Mouse (Mus musculus) liver, postnatal 0 days (tissue): ENCODE data around the gene Fzd10. TPM values are rescaled to one million over a fixed set of nuclear protein-coding genes. Genes with fewer than 3 reads are reported as not detected.

Source experiments
- ATAC-seq: fragments of 200-750 bp; cut with Nextera tagmentation; 2 replicates; pipeline ENCODE4 v1.8.0; 2017; ENCODE audit warnings: mild to moderate bottlenecking, moderate library complexity
- DNase-seq: peaks from one replicate; pipeline ENCODE4 v3.0.0-alpha.2; 2016
- H3K27ac ChIP-seq: fragments of 300-500 bp; sonication (generic); 2 replicates; pipeline ENCODE4 v1.5.1; 2014; ENCODE audit warnings: antibody characterized with exemption, moderate library complexity, mild to moderate bottlenecking, low read depth
- H3K27me3 ChIP-seq: fragments of 300-500 bp; sonication (generic); 2 replicates; pipeline ENCODE4 v1.6.1; 2014; ENCODE audit warnings: low read length, control low read depth, mixed read lengths; ENCODE audit not compliant: insufficient read depth
- H3K36me3 ChIP-seq: fragments of 300-500 bp; sonication (generic); replicated peaks from 2 replicates; pipeline ENCODE4 v1.6.1; 2014; ENCODE audit warnings: mild to moderate bottlenecking, control low read depth, low read length, moderate library complexity, mixed read lengths; ENCODE audit not compliant: insufficient read depth
- H3K4me1 ChIP-seq: fragments of 300-500 bp; sonication (generic); 2 replicates; pipeline ENCODE4 v1.6.1; 2014; ENCODE audit warnings: antibody characterized with exemption, mild to moderate bottlenecking, control low read depth; ENCODE audit not compliant: insufficient read depth
- H3K4me2 ChIP-seq: fragments of 300-500 bp; sonication (generic); 2 replicates; pipeline ENCODE4 v1.6.1; 2014; ENCODE audit warnings: low read depth, mild to moderate bottlenecking, low read length, moderate library complexity, mixed read lengths
- H3K4me3 ChIP-seq: fragments of 300-500 bp; sonication (generic); 2 replicates; pipeline ENCODE4 v1.5.1; 2014; ENCODE audit warnings: low read depth, low read length
- H3K9ac ChIP-seq: fragments of 300-500 bp; sonication (generic); replicated peaks from 2 replicates; pipeline ENCODE4 v1.6.1; 2014; ENCODE audit warnings: mild to moderate bottlenecking, moderate library complexity
- H3K9me3 ChIP-seq: fragments of 300-500 bp; sonication (generic); 2 replicates; pipeline ENCODE4 v1.6.1; 2016; ENCODE audit warnings: mild to moderate bottlenecking, control low read depth, low read length, mixed read lengths
- CTCF ChIP-seq: sonication (generic); IDR thresholded peaks from 2 replicates; pipeline ENCODE4 v1.5.1; 2016; ENCODE audit warnings: antibody characterized with exemption, low read depth
- EP300 ChIP-seq: IDR thresholded peaks from 2 replicates; pipeline ENCODE4 v1.6.1; 2016; ENCODE audit warnings: antibody characterized with exemption, low read depth, mild to moderate bottlenecking
- WGBS: fragments of 180-500 bp; shearing (Covaris S2); extraction: QIAGEN DNeasy Blood & Tissue Kit; methylation state at CpG from one replicate; pipeline ENCODE4 v1.1.7; 2014; ENCODE audit not compliant: insufficient replicate concordance; 5-methylcytosine and 5-hydroxymethylcytosine counted together
- polyA plus RNA-seq: library from polyadenylated mRNA; unstranded; fragments of >200 nt; fragmentation: Nextera tagmentation; extraction: Ambion mirVana; gene quantifications from 2 replicates; pipeline ENCODE4 v1.2.1, GENCODE M21; 2015

The Fzd10 gene
- 0.04 TPM in 1 of 2 replicates, not detected in the other for polyA plus RNA-seq

- DNase-seq (peak; percentile 29), ATAC-seq (no peak)
- H3K27ac ChIP-seq, result no peak within 1 kb of the TSS
- peak within 1 kb of the TSS; percentile 44 for H3K4me3 ChIP-seq
- no peaks in the 10 kb centered on the region for H3K36me3 ChIP-seq
- no peaks in the 10 kb centered on the region for H3K4me1 ChIP-seq
- no peak for TF ChIP-seq CTCF
- no peak for TF ChIP-seq EP300
- H3K27me3 ChIP-seq, result peaks cover 74% of the 10 kb centered on the region
- H3K4me2 ChIP-seq, result peak within 1 kb of the TSS; percentile 75
- H3K9me3 ChIP-seq, result no peaks in the 10 kb centered on the region
- no peak within 1 kb of the TSS for H3K9ac ChIP-seq
- under 1% methylated on average over 68 of the region's 73 CpGs for WGBS
Observed at GRCm38 (mm10) chr5:128600072-128601021, at the start of gene Fzd10. Gene Fzd10, plus strand, starts transcription at chr5:128600844.

GRCm38 (mm10) chr5:128551448-128551847 lies 49.2 kb upstream of the Fzd10 start:
- no peak for ATAC-seq
- no peak overlapping the region for H3K4me2 ChIP-seq
- WGBS, result 8% methylated on average over 11 of the region's 11 CpGs

DNA sequence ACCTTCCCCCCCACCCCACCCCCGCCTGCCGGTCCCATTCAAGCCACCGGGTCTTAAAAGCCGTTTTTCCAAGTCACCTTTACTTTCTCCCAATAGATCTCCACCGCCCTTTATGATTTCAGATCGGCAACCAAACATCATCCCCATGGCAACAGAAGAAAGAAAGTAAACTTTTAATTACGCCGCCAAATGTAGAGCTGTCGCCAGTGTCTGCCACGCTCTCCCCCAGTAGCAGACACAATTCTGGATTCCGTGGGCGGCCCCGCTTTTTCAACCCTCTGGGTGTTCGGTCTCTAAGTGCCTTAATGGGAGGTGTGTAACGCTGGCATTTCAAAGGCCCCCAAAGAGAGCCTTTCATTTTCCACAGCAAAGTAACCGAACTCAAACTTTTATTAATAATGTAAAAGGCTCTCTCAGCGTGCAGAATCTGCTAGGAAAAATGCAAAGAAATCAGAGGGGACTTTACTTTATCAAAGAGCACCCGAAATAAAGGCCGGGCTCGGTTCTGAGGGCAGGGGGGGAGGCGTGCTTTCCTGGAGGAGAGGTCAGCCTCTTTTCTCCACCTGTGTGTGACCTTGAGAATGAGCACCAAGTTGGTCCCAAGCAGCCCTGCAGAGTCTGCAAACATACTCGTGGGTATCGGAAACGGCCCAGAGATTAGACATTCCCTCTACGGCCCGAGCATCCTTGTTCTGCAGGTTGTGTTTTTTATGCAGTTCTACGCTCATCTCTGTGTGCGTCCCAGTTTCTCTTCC lies 48.3 kb upstream of the Fzd10 start:
- Histone ChIP-seq H3K4me1 (no peaks in the 10 kb centered on the region), H3K9me3 (no peaks in the 10 kb centered on the region), H3K4me2 (no peak overlapping the region), H3K9ac (no peak overlapping the region), H3K36me3 (no peaks in the 10 kb centered on the region), H3K27me3 (peaks cover 16% of the 10 kb centered on the region; the same call in 1 of the 2 replicates), H3K4me3 (no peak overlapping the region), H3K27ac (no peak overlapping the region)
- DNase-seq (no peak), ATAC-seq (no peak)
- 12% methylated on average over 28 of the region's 28 CpGs for WGBS
- no peak for TF ChIP-seq CTCF
- no peak for TF ChIP-seq EP300

More at GRCm38 (mm10) chr5:128551448-128551847, 49.2 kb upstream of the Fzd10 start:
- H3K9ac ChIP-seq, result no peak overlapping the region
- no peak overlapping the region for H3K27ac ChIP-seq
- H3K36me3 ChIP-seq, result no peaks in the 10 kb centered on the region
- DNase-seq, result no peak
- H3K4me3 ChIP-seq, result no peak overlapping the region
- H3K9me3 ChIP-seq, result no peaks in the 10 kb centered on the region
- peaks cover 16% of the 10 kb centered on the region; the same call in 1 of the 2 replicates for H3K27me3 ChIP-seq
- no peak for TF ChIP-seq EP300
- TF ChIP-seq CTCF, result no peak
- H3K4me1 ChIP-seq, result no peaks in the 10 kb centered on the region

DNA sequence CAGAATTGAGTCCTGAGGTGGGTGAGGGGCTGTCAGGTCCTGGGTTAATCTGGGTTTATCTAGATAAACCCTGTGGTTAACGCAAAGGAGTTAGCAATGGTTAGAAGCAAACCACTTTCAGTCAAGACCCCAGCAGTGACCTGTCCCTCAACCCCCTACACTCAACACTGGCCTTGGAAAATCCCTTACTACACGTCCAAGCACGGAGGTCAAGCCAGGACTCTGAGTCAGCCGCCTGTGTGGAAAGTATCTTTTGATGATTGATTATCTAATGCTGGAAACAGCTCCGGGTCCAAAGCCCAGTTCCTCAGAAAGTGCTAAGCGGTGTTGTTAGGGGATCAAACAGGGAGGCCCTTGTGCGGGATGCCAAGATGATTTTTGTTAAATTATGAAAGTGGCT lies 42.5 kb upstream of the Fzd10 start:
- no peak for DNase-seq

GRCm38 (mm10) chr5:128567313-128567712 lies 33.3 kb upstream of the Fzd10 start:
- Histone ChIP-seq H3K27me3 (no peaks in the 10 kb centered on the region), H3K4me2 (no peak overlapping the region), H3K4me3 (no peak overlapping the region), H3K27ac (no peak overlapping the region), H3K36me3 (no peaks in the 10 kb centered on the region), H3K9me3 (no peaks in the 10 kb centered on the region), H3K4me1 (no peaks in the 10 kb centered on the region), H3K9ac (no peak overlapping the region)
- ATAC-seq (no peak), DNase-seq (no peak)
- WGBS, result 53% methylated on average over 6 of the region's 6 CpGs
- no peak for TF ChIP-seq CTCF
- TF ChIP-seq EP300, result no peak

More for the DNA sequence above, 42.5 kb upstream of the Fzd10 start:
- Histone ChIP-seq H3K4me1 (no peaks in the 10 kb centered on the region), H3K4me2 (no peak overlapping the region), H3K27ac (no peak overlapping the region), H3K9me3 (peaks cover 2% of the 10 kb centered on the region; the same call in 1 of the 2 replicates), H3K36me3 (no peaks in the 10 kb centered on the region), H3K9ac (no peak overlapping the region), H3K4me3 (no peak overlapping the region), H3K27me3 (no peaks in the 10 kb centered on the region)
- ATAC-seq, result no peak
- TF ChIP-seq EP300, result no peak
- no peak for TF ChIP-seq CTCF
- 19% methylated on average over 7 of the region's 7 CpGs for WGBS

GRCm38 (mm10) chr5:128568970-128569369 lies 31.7 kb upstream of the Fzd10 start:
- no peak for DNase-seq
- H3K4me3 ChIP-seq, result no peak overlapping the region
- no peak for ATAC-seq
- H3K9me3 ChIP-seq, result no peaks in the 10 kb centered on the region
- H3K9ac ChIP-seq, result no peak overlapping the region
- WGBS, result 15% methylated on average over 5 of the region's 5 CpGs
- no peak overlapping the region for H3K27ac ChIP-seq
- H3K36me3 ChIP-seq, result no peaks in the 10 kb centered on the region
- H3K27me3 ChIP-seq, result no peaks in the 10 kb centered on the region
- H3K4me1 ChIP-seq, result no peaks in the 10 kb centered on the region
- TF ChIP-seq EP300 (no peak), CTCF (no peak)
- no peak overlapping the region for H3K4me2 ChIP-seq
